Mouse (Mus musculus): Measurements from ENCODE around the gene Map7. TPM values are rescaled to one million over a fixed set of nuclear protein-coding genes. Genes with fewer than 3 reads are reported as not detected.
A peak's percentile ranks its signal among the peaks of the same experiment; 100 is the strongest.

Gene Map7
- polyA plus RNA-seq, 1 experiment, result 108 TPM

- Histone ChIP-seq H3K27me3 (ENCODE audit: control insufficient read depth, insufficient read depth, low read length, poor library complexity, severe bottlenecking) (no peaks in the 10 kb centered on the region), H3K9ac (ENCODE audit: low read depth, poor library complexity, severe bottlenecking) (no peak overlapping the region), H3K36me3 (ENCODE audit: control insufficient read depth, insufficient read depth, low read length, poor library complexity, severe bottlenecking) (no peaks in the 10 kb centered on the region), H3K27ac (ENCODE audit: insufficient read depth, low read length) (peak overlapping the region; percentile 65; the same call in 1 of the 2 replicates), H3K9me3 (replicated peaks; ENCODE audit: control insufficient read depth, insufficient read depth, low read length, poor library complexity, severe bottlenecking) (no peaks in the 10 kb centered on the region), H3K4me1 (ENCODE audit: control insufficient read depth, insufficient read depth, low read length) (peaks cover 18% of the 10 kb centered on the region), H3K4me3 (ENCODE audit: low read depth, low read length) (no peak overlapping the region)
- TF ChIP-seq POLR2A (IDR thresholded peaks at IDR 0.05; ENCODE audit: insufficient read depth, low read length), result no peak
- TF ChIP-seq EP300 (IDR thresholded peaks at IDR 0.05; ENCODE audit: insufficient read depth, low read depth, low read length), result peak; percentile 87
- TF ChIP-seq CTCF (IDR thresholded peaks at IDR 0.05; ENCODE audit: low read depth, low read length), result no peak
Measured at GRCm38 (mm10) chr10:20185264-20185663, 37.0 kb downstream of the Map7 start.

- no peak overlapping the region for H3K27ac ChIP-seq (ENCODE audit: insufficient read depth, low read length)
- TF ChIP-seq EP300 (IDR thresholded peaks at IDR 0.05; ENCODE audit: insufficient read depth, low read depth, low read length), result no peak
- TF ChIP-seq CTCF (IDR thresholded peaks at IDR 0.05; ENCODE audit: low read depth, low read length), result no peak
- no peak for TF ChIP-seq POLR2A (IDR thresholded peaks at IDR 0.05; ENCODE audit: insufficient read depth, low read length)
- H3K4me1 ChIP-seq (ENCODE audit: control insufficient read depth, insufficient read depth, low read length), result peaks cover 18% of the 10 kb centered on the region
- no peak overlapping the region for H3K9ac ChIP-seq (ENCODE audit: low read depth, poor library complexity, severe bottlenecking)
- no peaks in the 10 kb centered on the region for H3K27me3 ChIP-seq (ENCODE audit: control insufficient read depth, insufficient read depth, low read length, poor library complexity, severe bottlenecking)
- no peak overlapping the region for H3K4me3 ChIP-seq (ENCODE audit: low read depth, low read length)
- H3K36me3 ChIP-seq (ENCODE audit: control insufficient read depth, insufficient read depth, low read length, poor library complexity, severe bottlenecking), result no peaks in the 10 kb centered on the region
- H3K9me3 ChIP-seq (replicated peaks; ENCODE audit: control insufficient read depth, insufficient read depth, low read length, poor library complexity, severe bottlenecking), result no peaks in the 10 kb centered on the region
Measured at GRCm38 (mm10) chr10:20185806-20186205, 37.5 kb downstream of the Map7 start.

- H3K27me3 ChIP-seq (ENCODE audit: control insufficient read depth, insufficient read depth, low read length, poor library complexity, severe bottlenecking), result no peaks in the 10 kb centered on the region
- H3K9ac ChIP-seq (ENCODE audit: low read depth, poor library complexity, severe bottlenecking), result no peak overlapping the region
- TF ChIP-seq EP300 (IDR thresholded peaks at IDR 0.05; ENCODE audit: insufficient read depth, low read depth, low read length) (peak; percentile 97), CTCF (IDR thresholded peaks at IDR 0.05; ENCODE audit: low read depth, low read length) (no peak)
- H3K9me3 ChIP-seq (replicated peaks; ENCODE audit: control insufficient read depth, insufficient read depth, low read length, poor library complexity, severe bottlenecking), result no peaks in the 10 kb centered on the region
- peaks cover 15% of the 10 kb centered on the region for H3K4me1 ChIP-seq (ENCODE audit: control insufficient read depth, insufficient read depth, low read length)
- H3K4me3 ChIP-seq (ENCODE audit: low read depth, low read length), result 0 out of 2 replicates have a peak overlapping the region, but pooled peaks have one; percentile 1
- no peaks in the 10 kb centered on the region for H3K36me3 ChIP-seq (ENCODE audit: control insufficient read depth, insufficient read depth, low read length, poor library complexity, severe bottlenecking)
- H3K27ac ChIP-seq (ENCODE audit: insufficient read depth, low read length), result peak overlapping the region; percentile 87
Measured at GRCm38 (mm10) chr10:20186800-20187273, 38.6 kb downstream of the Map7 start.

- Histone ChIP-seq H3K27me3 (ENCODE audit: control insufficient read depth, insufficient read depth, low read length, poor library complexity, severe bottlenecking) (no peaks in the 10 kb centered on the region), H3K9ac (ENCODE audit: low read depth, poor library complexity, severe bottlenecking) (no peak overlapping the region), H3K4me3 (ENCODE audit: low read depth, low read length) (no peak overlapping the region), H3K27ac (ENCODE audit: insufficient read depth, low read length) (no peak overlapping the region), H3K36me3 (ENCODE audit: control insufficient read depth, insufficient read depth, low read length, poor library complexity, severe bottlenecking) (no peaks in the 10 kb centered on the region), H3K4me1 (ENCODE audit: control insufficient read depth, insufficient read depth, low read length) (peaks cover 4% of the 10 kb centered on the region), H3K9me3 (replicated peaks; ENCODE audit: control insufficient read depth, insufficient read depth, low read length, poor library complexity, severe bottlenecking) (no peaks in the 10 kb centered on the region)
- no peak for TF ChIP-seq EP300 (IDR thresholded peaks at IDR 0.05; ENCODE audit: insufficient read depth, low read depth, low read length)
- no peak for TF ChIP-seq CTCF (IDR thresholded peaks at IDR 0.05; ENCODE audit: low read depth, low read length)
- TF ChIP-seq POLR2A (IDR thresholded peaks at IDR 0.05; ENCODE audit: insufficient read depth, low read length), result no peak
Measured at GRCm38 (mm10) chr10:20190139-20190747, 42.0 kb downstream of the Map7 start.

GRCm38 (mm10) chr10:20194847-20195540, 46.7 kb downstream of the Map7 start:
- Histone ChIP-seq H3K27me3 (ENCODE audit: control insufficient read depth, insufficient read depth, low read length, poor library complexity, severe bottlenecking) (no peaks in the 10 kb centered on the region), H3K36me3 (ENCODE audit: control insufficient read depth, insufficient read depth, low read length, poor library complexity, severe bottlenecking) (no peaks in the 10 kb centered on the region), H3K9ac (ENCODE audit: low read depth, poor library complexity, severe bottlenecking) (no peak overlapping the region), H3K27ac (ENCODE audit: insufficient read depth, low read length) (no peak overlapping the region), H3K9me3 (replicated peaks; ENCODE audit: control insufficient read depth, insufficient read depth, low read length, poor library complexity, severe bottlenecking) (no peaks in the 10 kb centered on the region), H3K4me1 (ENCODE audit: control insufficient read depth, insufficient read depth, low read length) (peaks cover 1% of the 10 kb centered on the region), H3K4me3 (ENCODE audit: low read depth, low read length) (no peak overlapping the region)
- no peak for TF ChIP-seq EP300 (IDR thresholded peaks at IDR 0.05; ENCODE audit: insufficient read depth, low read depth, low read length)
- TF ChIP-seq CTCF (IDR thresholded peaks at IDR 0.05; ENCODE audit: low read depth, low read length), result no peak
- no peak for TF ChIP-seq POLR2A (IDR thresholded peaks at IDR 0.05; ENCODE audit: insufficient read depth, low read length)

GRCm38 (mm10) chr10:20197039-20197438, 48.8 kb downstream of the Map7 start:
- Histone ChIP-seq H3K9ac (ENCODE audit: low read depth, poor library complexity, severe bottlenecking) (no peak overlapping the region), H3K36me3 (ENCODE audit: control insufficient read depth, insufficient read depth, low read length, poor library complexity, severe bottlenecking) (no peaks in the 10 kb centered on the region), H3K27ac (ENCODE audit: insufficient read depth, low read length) (no peak overlapping the region), H3K9me3 (replicated peaks; ENCODE audit: control insufficient read depth, insufficient read depth, low read length, poor library complexity, severe bottlenecking) (no peaks in the 10 kb centered on the region), H3K4me1 (ENCODE audit: control insufficient read depth, insufficient read depth, low read length) (peaks cover 1% of the 10 kb centered on the region), H3K4me3 (ENCODE audit: low read depth, low read length) (no peak overlapping the region), H3K27me3 (ENCODE audit: control insufficient read depth, insufficient read depth, low read length, poor library complexity, severe bottlenecking) (no peaks in the 10 kb centered on the region)
- no peak for TF ChIP-seq POLR2A (IDR thresholded peaks at IDR 0.05; ENCODE audit: insufficient read depth, low read length)
- TF ChIP-seq CTCF (IDR thresholded peaks at IDR 0.05; ENCODE audit: low read depth, low read length), result no peak
- TF ChIP-seq EP300 (IDR thresholded peaks at IDR 0.05; ENCODE audit: insufficient read depth, low read depth, low read length), result no peak
